Mouse (Mus musculus): Measurements from ENCODE around the gene Nynrin. TPM values are rescaled to one million over a fixed set of nuclear protein-coding genes. Genes with fewer than 3 reads are reported as not detected.
A peak's percentile ranks its signal among the peaks of the same experiment; 100 is the strongest.

Nynrin gene
- polyA plus RNA-seq (2012; ENCODE audit: insufficient read depth, insufficient read length, missing spikeins), result 0.87 and 1.0 TPM in 2 replicates

DNA sequence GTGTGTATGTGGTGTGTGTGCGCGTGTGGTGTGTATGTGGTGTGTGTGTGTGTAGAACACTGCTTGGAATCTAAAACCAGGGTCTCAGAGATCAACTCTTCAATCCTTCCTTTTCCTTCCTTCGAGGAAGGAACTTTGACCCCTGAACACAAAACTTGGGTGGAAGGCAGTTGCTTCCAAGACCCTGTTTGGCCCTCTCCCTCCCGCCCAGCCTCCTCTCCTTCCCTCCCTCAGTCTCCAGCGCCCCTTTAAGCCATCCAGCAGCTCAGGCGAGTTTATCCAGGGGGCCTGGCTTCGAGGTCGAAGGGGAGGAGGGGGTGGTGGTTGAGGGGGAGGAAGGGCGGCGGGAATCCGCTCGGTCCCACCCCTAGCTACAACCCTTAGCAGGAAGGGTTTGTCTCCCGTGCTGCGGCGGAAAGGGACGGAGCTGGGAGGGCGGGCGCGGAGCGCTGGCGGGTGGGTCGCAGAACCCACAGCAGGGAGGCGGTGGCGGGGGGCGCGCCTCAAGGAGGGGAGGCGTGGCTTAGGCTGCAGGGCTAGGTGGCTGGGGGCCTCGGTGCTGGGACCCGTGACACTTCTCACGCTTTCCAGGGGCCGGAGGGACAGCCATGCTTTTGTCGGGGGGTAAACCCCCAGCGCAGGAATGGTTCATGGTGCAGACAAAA lies at the start of gene Nynrin:
TSS of gene Nynrin (plus strand) at position 390 of the 665 bp plus-strand sequence.
- peaks cover 11% of the 10 kb centered on the region; the same call in 1 of the 2 replicates for H3K4me1 ChIP-seq (ENCODE audit: control insufficient read depth, insufficient read depth, insufficient read length, low read length)
- peak within 1 kb of the TSS; percentile 32 for H3K27ac ChIP-seq (replicated peaks; ENCODE audit: low read depth, low read length)
- peak within 1 kb of the TSS; percentile 71 for H3K4me3 ChIP-seq (ENCODE audit: insufficient read depth, low read depth, low read length)

DNA sequence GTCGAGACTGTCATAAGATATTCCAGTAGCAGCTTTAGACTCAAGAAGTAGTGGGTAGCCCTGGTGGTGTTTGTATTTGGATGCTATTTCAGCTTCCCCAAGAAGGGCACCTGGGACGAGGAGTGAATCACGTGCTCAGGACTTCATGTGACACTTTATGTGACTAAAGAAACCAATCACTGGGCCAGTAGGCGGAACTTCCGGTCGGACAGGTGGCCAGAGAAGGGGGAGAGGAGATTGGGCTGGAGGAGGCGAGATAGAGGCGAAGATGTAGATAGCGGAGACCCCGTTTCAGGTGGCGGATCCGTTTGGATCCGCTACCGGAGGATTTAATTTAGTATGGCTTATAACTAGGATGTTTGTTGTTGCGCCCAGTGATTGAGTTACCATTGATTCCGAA lies 38.9 kb upstream of the Nynrin start:
- Histone ChIP-seq H3K4me3 (ENCODE audit: insufficient read depth, low read depth, low read length) (peak overlapping the region; percentile 61), H3K4me1 (ENCODE audit: control insufficient read depth, insufficient read depth, insufficient read length, low read length) (no peaks in the 10 kb centered on the region), H3K27ac (replicated peaks; ENCODE audit: low read depth, low read length) (0 out of 2 replicates have a peak overlapping the region, but pooled peaks have one; percentile 2)

DNA sequence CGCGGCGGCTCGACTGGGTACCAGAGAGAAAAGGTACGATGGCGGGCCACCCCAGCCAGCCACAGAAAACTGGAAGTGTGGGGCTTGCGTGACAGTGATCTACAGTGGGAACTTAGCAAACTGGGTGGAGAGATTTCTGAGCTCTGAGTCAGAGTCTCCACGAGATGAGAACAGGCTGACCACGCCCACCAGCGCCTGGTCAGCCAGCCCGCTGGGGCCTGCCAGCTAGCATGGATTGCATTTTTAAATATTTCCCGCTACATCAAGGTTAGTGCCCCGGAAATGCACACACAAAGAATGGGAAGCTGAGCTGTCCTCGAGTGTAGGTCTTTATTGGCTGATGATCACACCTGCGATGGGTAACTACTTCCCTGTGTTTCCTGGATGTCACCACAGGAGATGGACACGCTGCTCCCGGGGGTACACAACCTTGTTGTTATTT lies 38.5 kb upstream of the Nynrin start:
- Histone ChIP-seq H3K4me3 (ENCODE audit: insufficient read depth, low read depth, low read length) (peak overlapping the region; percentile 61), H3K27ac (replicated peaks; ENCODE audit: low read depth, low read length) (0 out of 2 replicates have a peak overlapping the region, but pooled peaks have one; percentile 2), H3K4me1 (ENCODE audit: control insufficient read depth, insufficient read depth, insufficient read length, low read length) (no peaks in the 10 kb centered on the region)

GRCm38 (mm10) chr14:55819845-55820405 lies 33.9 kb upstream of the Nynrin start:
- Histone ChIP-seq H3K4me1 (ENCODE audit: control insufficient read depth, insufficient read depth, insufficient read length, low read length) (no peaks in the 10 kb centered on the region), H3K27ac (replicated peaks; ENCODE audit: low read depth, low read length) (no peak overlapping the region), H3K4me3 (ENCODE audit: insufficient read depth, low read depth, low read length) (no peak overlapping the region)

GRCm38 (mm10) chr14:55820576-55820975 lies 33.2 kb upstream of the Nynrin start:
- H3K4me3 ChIP-seq (ENCODE audit: insufficient read depth, low read depth, low read length), result no peak overlapping the region
- no peak overlapping the region for H3K27ac ChIP-seq (replicated peaks; ENCODE audit: low read depth, low read length)
- no peaks in the 10 kb centered on the region for H3K4me1 ChIP-seq (ENCODE audit: control insufficient read depth, insufficient read depth, insufficient read length, low read length)

GRCm38 (mm10) chr14:55822435-55822990 lies 31.3 kb upstream of the Nynrin start:
- H3K4me3 ChIP-seq (ENCODE audit: insufficient read depth, low read depth, low read length), result peak overlapping the region; percentile 55
- peak overlapping the region; percentile 21 for H3K27ac ChIP-seq (replicated peaks; ENCODE audit: low read depth, low read length)
- no peaks in the 10 kb centered on the region for H3K4me1 ChIP-seq (ENCODE audit: control insufficient read depth, insufficient read depth, insufficient read length, low read length)

GRCm38 (mm10) chr14:55822991-55823762 lies 30.6 kb upstream of the Nynrin start, which contains the start of gene Nfatc4:
TSS of gene Nfatc4 (plus strand) at chr14:55823144.
- H3K27ac ChIP-seq (replicated peaks; ENCODE audit: low read depth, low read length), result peak within 1 kb of the TSS; percentile 78
- H3K4me1 ChIP-seq (ENCODE audit: control insufficient read depth, insufficient read depth, insufficient read length, low read length), result no peaks in the 10 kb centered on the region
- H3K4me3 ChIP-seq (ENCODE audit: insufficient read depth, low read depth, low read length), result peak within 1 kb of the TSS; percentile 55

- Histone ChIP-seq H3K4me1 (ENCODE audit: control insufficient read depth, insufficient read depth, insufficient read length, low read length) (no peaks in the 10 kb centered on the region), H3K4me3 (ENCODE audit: insufficient read depth, low read depth, low read length) (peak overlapping the region; percentile 55), H3K27ac (replicated peaks; ENCODE audit: low read depth, low read length) (peak overlapping the region; percentile 61)
Observed at GRCm38 (mm10) chr14:55824001-55824480, 29.8 kb upstream of the Nynrin start.

DNA sequence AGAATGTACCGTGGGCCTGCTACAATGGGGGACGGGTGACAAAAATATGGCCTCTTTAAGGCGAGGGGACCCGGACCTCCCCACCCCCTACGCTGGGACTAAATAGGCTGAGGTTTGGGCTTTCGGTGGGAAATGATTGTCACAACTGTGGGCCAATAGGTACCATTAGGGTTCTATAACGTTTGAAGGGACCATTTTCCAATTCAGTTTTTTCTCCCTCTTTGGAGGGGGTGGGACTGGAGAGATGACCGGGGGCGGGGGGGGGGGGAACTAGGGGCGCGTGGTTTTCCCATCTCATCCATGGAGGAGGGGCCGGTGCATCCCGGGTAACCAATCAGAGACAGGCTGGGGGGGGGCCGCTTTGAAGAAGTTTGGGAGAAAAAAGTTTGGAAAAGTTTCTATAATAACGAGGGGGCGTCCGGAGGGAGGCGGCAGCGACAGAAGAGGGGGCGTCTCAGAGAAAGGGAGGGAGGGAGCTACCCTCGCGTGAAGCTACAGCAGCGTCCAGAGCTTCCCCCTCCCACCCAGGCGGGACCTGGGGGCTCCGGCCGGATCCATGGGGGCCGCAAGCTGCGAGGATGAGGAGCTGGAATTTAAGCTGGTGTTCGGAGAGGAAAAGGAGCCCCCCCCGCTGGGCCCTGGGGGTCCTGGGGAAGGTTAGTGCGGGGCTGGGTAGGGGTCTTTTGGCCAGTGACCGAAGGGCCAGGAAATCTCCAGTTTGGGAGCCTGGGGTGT lies 29.2 kb upstream of the Nynrin start:
- Histone ChIP-seq H3K4me3 (ENCODE audit: insufficient read depth, low read depth, low read length) (peak overlapping the region; percentile 62), H3K27ac (replicated peaks; ENCODE audit: low read depth, low read length) (peak overlapping the region; percentile 61), H3K4me1 (ENCODE audit: control insufficient read depth, insufficient read depth, insufficient read length, low read length) (no peaks in the 10 kb centered on the region)

GRCm38 (mm10) chr14:55825216-55826051 lies 28.4 kb upstream of the Nynrin start:
- peak overlapping the region; percentile 62 for H3K4me3 ChIP-seq (ENCODE audit: insufficient read depth, low read depth, low read length)
- peak overlapping the region; percentile 56 for H3K27ac ChIP-seq (replicated peaks; ENCODE audit: low read depth, low read length)
- H3K4me1 ChIP-seq (ENCODE audit: control insufficient read depth, insufficient read depth, insufficient read length, low read length), result no peaks in the 10 kb centered on the region

- H3K27ac ChIP-seq (replicated peaks; ENCODE audit: low read depth, low read length), result peak overlapping the region; percentile 30; the same call in 1 of the 2 replicates
- H3K4me3 ChIP-seq (ENCODE audit: insufficient read depth, low read depth, low read length), result peak overlapping the region; percentile 40
- no peaks in the 10 kb centered on the region for H3K4me1 ChIP-seq (ENCODE audit: control insufficient read depth, insufficient read depth, insufficient read length, low read length)
Observed at GRCm38 (mm10) chr14:55826142-55826541, 27.7 kb upstream of the Nynrin start.

GRCm38 (mm10) chr14:55826551-55827340 lies 27.1 kb upstream of the Nynrin start:
- Histone ChIP-seq H3K27ac (replicated peaks; ENCODE audit: low read depth, low read length) (peak overlapping the region; percentile 30; the same call in 1 of the 2 replicates), H3K4me3 (ENCODE audit: insufficient read depth, low read depth, low read length) (peak overlapping the region; percentile 40), H3K4me1 (ENCODE audit: control insufficient read depth, insufficient read depth, insufficient read length, low read length) (no peaks in the 10 kb centered on the region)

DNA sequence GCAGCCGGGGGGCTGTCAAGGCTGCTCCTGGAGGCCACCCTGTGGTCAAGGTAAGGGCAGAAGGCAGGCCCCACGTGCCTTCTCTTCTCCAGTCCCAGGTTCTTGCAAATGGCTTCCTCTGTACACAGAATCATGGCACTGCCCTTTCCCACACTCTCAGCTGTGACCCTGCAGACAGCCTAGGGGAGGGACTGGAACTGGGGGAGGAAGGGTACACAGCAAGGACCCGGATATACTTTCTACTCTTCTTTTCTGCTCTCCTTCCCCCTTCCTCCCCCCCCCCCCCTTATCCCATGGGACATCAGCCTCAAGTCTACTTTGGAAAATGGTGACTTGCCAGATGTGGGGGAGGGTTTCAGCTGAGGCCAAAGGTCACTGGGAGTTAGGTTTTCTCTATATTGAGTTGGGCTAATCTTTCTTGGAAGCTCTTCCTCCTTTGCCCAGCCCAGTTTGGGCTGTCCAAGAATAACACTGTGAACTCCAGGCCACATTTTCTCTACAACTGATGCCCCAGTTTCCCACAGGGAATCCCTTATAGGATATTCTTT lies 25.0 kb upstream of the Nynrin start:
- Histone ChIP-seq H3K4me3 (ENCODE audit: insufficient read depth, low read depth, low read length) (no peak overlapping the region), H3K4me1 (ENCODE audit: control insufficient read depth, insufficient read depth, insufficient read length, low read length) (no peaks in the 10 kb centered on the region), H3K27ac (replicated peaks; ENCODE audit: low read depth, low read length) (no peak overlapping the region)
